Mouse (Mus musculus) ES-Bruce4 (cell line): ENCODE results near the gene Gm11549.

Experiments used
- CTCF ChIP-seq: IDR thresholded peaks from one replicate; pipeline ENCODE4 v1.8.1; 2011; ENCODE audit warnings: low read depth, low read length
- EP300 ChIP-seq: IDR thresholded peaks from 2 replicates; pipeline ENCODE4 v1.6.1; 2011; ENCODE audit warnings: low read depth, low read length; ENCODE audit not compliant: insufficient read depth
- POLR2A ChIP-seq: IDR thresholded peaks from one replicate; pipeline ENCODE4 v1.8.1; 2011; ENCODE audit warnings: low read length; ENCODE audit not compliant: insufficient read depth

- TF ChIP-seq POLR2A (no peak), EP300 (no peak), CTCF (no peak)
These were observed 41.1 kb downstream of the Gm11549 start for GRCm38 (mm10) chr3:36480486-36480885.
